Mouse (Mus musculus): Measurements from ENCODE around the gene Vmn1r172. TPM values are rescaled to one million over a fixed set of nuclear protein-coding genes. Genes with fewer than 3 reads are reported as not detected.
"Not testable (repeated sequence)": the region's sequence is repeated elsewhere in the genome, so short reads cannot be mapped to it uniquely, and the experiment has no call there.

The Vmn1r172 gene
- total RNA-seq (2014; rRNA removed) (not detected in 2 replicates), polyA plus RNA-seq (2015; fragmentation: Nextera tagmentation; extraction: Ambion mirVana) (not detected in 2 replicates)

- Histone ChIP-seq H3K4me1 (ENCODE audit: insufficient read depth, low read length) (no peaks in the 10 kb centered on the region), H3K4me3 (ENCODE audit: low read length) (no peak within 1 kb of the TSS), H3K4me2 (ENCODE audit: low read depth, low read length) (no peak within 1 kb of the TSS), H3K36me3 (ENCODE audit: insufficient read depth, low read length) (no peaks in the 10 kb centered on the region), H3K9me3 (ENCODE audit: low read length) (no peaks in the 10 kb centered on the region), H3K27ac (no peak within 1 kb of the TSS), H3K27me3 (ENCODE audit: insufficient read depth, low read length) (no peaks in the 10 kb centered on the region), H3K9ac (replicated peaks; ENCODE audit: low read length) (no peak within 1 kb of the TSS)
- 67% methylated on average over 2 of the region's 2 CpGs for WGBS
- DNase-seq (ENCODE audit: low spot score), result no peak
- ATAC-seq, result no peak
- no peak for TF ChIP-seq CTCF (IDR thresholded peaks at IDR 0.05; ENCODE audit: low read depth)
Measured at GRCm38 (mm10) chr7:23658016-23658415, at the start of gene Vmn1r172. Gene Vmn1r172, plus strand, starts transcription at chr7:23658316.

GRCm38 (mm10) chr7:23630422-23630821 is 27.7 kb upstream of the Vmn1r172 start, which contains the start of gene Vmn1r171:
Gene Vmn1r171, plus strand, starts transcription at chr7:23630722.
- DNase-seq (ENCODE audit: low spot score) (no peak), ATAC-seq (no peak)
- H3K4me2 ChIP-seq (ENCODE audit: low read depth, low read length), result no peak within 1 kb of the TSS

GRCm38 (mm10) chr7:23700403-23700802 is 42.3 kb downstream of the Vmn1r172 start, which contains the start of gene Vmn1r173:
Gene Vmn1r173, plus strand, starts transcription at chr7:23700703.
- WGBS, result 52% methylated on average over 1 of the region's 1 CpGs
- not testable (repeated sequence) for ATAC-seq

More at GRCm38 (mm10) chr7:23630422-23630821, 27.7 kb upstream of the Vmn1r172 start, which contains the start of gene Vmn1r171:
- Histone ChIP-seq H3K36me3 (ENCODE audit: insufficient read depth, low read length) (no peaks in the 10 kb centered on the region), H3K27ac (no peak within 1 kb of the TSS), H3K4me1 (ENCODE audit: insufficient read depth, low read length) (no peaks in the 10 kb centered on the region), H3K9ac (replicated peaks; ENCODE audit: low read length) (no peak within 1 kb of the TSS), H3K27me3 (ENCODE audit: insufficient read depth, low read length) (no peaks in the 10 kb centered on the region), H3K9me3 (ENCODE audit: low read length) (peaks cover 15% of the 10 kb centered on the region), H3K4me3 (ENCODE audit: low read length) (no peak within 1 kb of the TSS)
- TF ChIP-seq CTCF (IDR thresholded peaks at IDR 0.05; ENCODE audit: low read depth), result no peak

More at GRCm38 (mm10) chr7:23700403-23700802, 42.3 kb downstream of the Vmn1r172 start, which contains the start of gene Vmn1r173:
- not testable (repeated sequence) for H3K27ac ChIP-seq; H3K9ac ChIP-seq (replicated peaks; ENCODE audit: low read length); H3K27me3 ChIP-seq (ENCODE audit: insufficient read depth, low read length); DNase-seq (ENCODE audit: low spot score); H3K9me3 ChIP-seq (ENCODE audit: low read length); H3K4me3 ChIP-seq (ENCODE audit: low read length); H3K4me1 ChIP-seq (ENCODE audit: insufficient read depth, low read length); H3K4me2 ChIP-seq (ENCODE audit: low read depth, low read length); H3K36me3 ChIP-seq (ENCODE audit: insufficient read depth, low read length)

Other genes starting within 250 kb of the Vmn1r172 start
- not detected in 2 replicates for gene Vmn1r167, start 151.1 kb upstream of the Vmn1r172 start, total RNA-seq (2014; rRNA removed)
- not detected in 2 replicates for gene Vmn1r167, start 151.1 kb upstream of the Vmn1r172 start, polyA plus RNA-seq (2015; fragmentation: Nextera tagmentation; extraction: Ambion mirVana)
- gene Vmn1r168, start 118.6 kb upstream of the Vmn1r172 start, total RNA-seq (2014; rRNA removed), result not detected in 2 replicates
- not detected in 2 replicates for gene Vmn1r168, start 118.6 kb upstream of the Vmn1r172 start, polyA plus RNA-seq (2015; fragmentation: Nextera tagmentation; extraction: Ambion mirVana)
- not detected in 2 replicates for gene Vmn1r169, start 82.8 kb upstream of the Vmn1r172 start, total RNA-seq (2014; rRNA removed)
- gene Vmn1r169, start 82.8 kb upstream of the Vmn1r172 start, polyA plus RNA-seq (2015; fragmentation: Nextera tagmentation; extraction: Ambion mirVana), result not detected in 2 replicates
- gene Vmn1r170, start 52.1 kb upstream of the Vmn1r172 start, total RNA-seq (2014; rRNA removed), result not detected in 2 replicates
- not detected in 2 replicates for gene Vmn1r170, start 52.1 kb upstream of the Vmn1r172 start, polyA plus RNA-seq (2015; fragmentation: Nextera tagmentation; extraction: Ambion mirVana)
- not detected in 2 replicates for gene Vmn1r171, start 27.6 kb upstream of the Vmn1r172 start, total RNA-seq (2014; rRNA removed)
- gene Vmn1r171, start 27.6 kb upstream of the Vmn1r172 start, polyA plus RNA-seq (2015; fragmentation: Nextera tagmentation; extraction: Ambion mirVana), result not detected in 2 replicates
- not detected in 2 replicates for gene Vmn1r173, start 42.4 kb downstream of the Vmn1r172 start, total RNA-seq (2014; rRNA removed)
- not detected in 2 replicates for gene Vmn1r173, start 42.4 kb downstream of the Vmn1r172 start, polyA plus RNA-seq (2015; fragmentation: Nextera tagmentation; extraction: Ambion mirVana)
- not detected in 2 replicates for gene Vmn1r174, start 94.0 kb downstream of the Vmn1r172 start, total RNA-seq (2014; rRNA removed)
- not detected in 2 replicates for gene Vmn1r174, start 94.0 kb downstream of the Vmn1r172 start, polyA plus RNA-seq (2015; fragmentation: Nextera tagmentation; extraction: Ambion mirVana)
- not detected in 2 replicates for gene Vmn1r175, start 152.3 kb downstream of the Vmn1r172 start, total RNA-seq (2014; rRNA removed)
- gene Vmn1r175, start 152.3 kb downstream of the Vmn1r172 start, polyA plus RNA-seq (2015; fragmentation: Nextera tagmentation; extraction: Ambion mirVana), result not detected in 2 replicates
- gene Vmn1r176, start 179.1 kb downstream of the Vmn1r172 start, total RNA-seq (2014; rRNA removed), result not detected in 2 replicates
- not detected in 2 replicates for gene Vmn1r176, start 179.1 kb downstream of the Vmn1r172 start, polyA plus RNA-seq (2015; fragmentation: Nextera tagmentation; extraction: Ambion mirVana)
- not detected in 2 replicates for gene Vmn1r177, start 208.1 kb downstream of the Vmn1r172 start, total RNA-seq (2014; rRNA removed)
- gene Vmn1r177, start 208.1 kb downstream of the Vmn1r172 start, polyA plus RNA-seq (2015; fragmentation: Nextera tagmentation; extraction: Ambion mirVana), result not detected in 2 replicates
- not detected in 2 replicates for gene Vmn1r178, start 233.7 kb downstream of the Vmn1r172 start, total RNA-seq (2014; rRNA removed)
- gene Vmn1r178, start 233.7 kb downstream of the Vmn1r172 start, polyA plus RNA-seq (2015; fragmentation: Nextera tagmentation; extraction: Ambion mirVana), result not detected in 2 replicates